Mouse (Mus musculus): ENCODE measurements around the gene N4bp2l1.

DNA sequence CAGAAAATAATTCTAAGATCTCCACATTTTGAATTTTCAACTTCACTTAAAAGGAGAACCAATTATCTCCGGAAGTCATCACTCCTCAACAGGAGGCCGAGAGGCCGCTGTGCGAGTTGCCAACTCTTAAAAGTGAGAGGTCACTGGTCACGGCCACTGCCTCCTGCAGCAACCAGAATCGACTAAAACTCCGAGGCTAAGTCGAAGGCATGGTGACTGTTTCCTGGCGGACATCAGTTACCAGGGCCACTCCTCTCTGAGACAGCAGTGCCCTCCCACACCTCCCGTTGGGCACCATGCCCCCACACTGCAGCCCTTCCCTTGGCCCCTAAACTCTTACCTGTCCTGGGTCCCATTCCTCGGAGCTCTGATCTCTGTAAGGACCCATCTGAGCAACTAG, 20.2 kb downstream of the N4bp2l1 start:
- no peak for TF ChIP-seq GATA1 (IDR thresholded peaks at IDR 0.05; ENCODE audit: borderline replicate concordance, low read length)
- no peak for TF ChIP-seq FLI1 (IDR thresholded peaks at IDR 0.05; ENCODE audit: low read length)

Measured in megakaryocyte, embryonic 14.5 days (primary cell).